Mouse (Mus musculus) liver, embryonic 14.5 days (tissue): ENCODE data around the gene Mettl6. TPM values are rescaled to one million over a fixed set of nuclear protein-coding genes. Genes with fewer than 3 reads are reported as not detected.

ENCODE experiments used
- ATAC-seq: fragments of 200-750 bp; cut with Nextera tagmentation; 2 replicates; pipeline ENCODE4 v1.8.0; 2017; ENCODE audit warnings: moderate number of reproducible peaks, mild to moderate bottlenecking, moderate library complexity; ENCODE audit not compliant: insufficient read depth
- DNase-seq, 3 experiments: peaks; one replicate each; pipeline ENCODE4 v3.0.0-alpha.2; 2012 to 2013; ENCODE audit warnings: low read depth in 3 of 3, low spot score in 3 of 3
- H3K27ac ChIP-seq: fragments of 300-500 bp; sonication (generic); 2 replicates; pipeline ENCODE4 v1.5.1; 2014; ENCODE audit warnings: moderate library complexity, mild to moderate bottlenecking, control low read depth, inconsistent platforms
- H3K27me3 ChIP-seq: fragments of 300-500 bp; sonication (generic); 2 replicates; pipeline ENCODE4 v1.6.1; 2014; ENCODE audit warnings: mild to moderate bottlenecking, low read length, moderate library complexity; ENCODE audit not compliant: control insufficient read depth, insufficient read depth
- H3K36me3 ChIP-seq: fragments of 300-500 bp; sonication (generic); replicated peaks from 2 replicates; pipeline ENCODE4 v1.6.1; 2014; ENCODE audit warnings: low read depth; ENCODE audit not compliant: control insufficient read depth, insufficient read depth
- H3K4me1 ChIP-seq, 2 experiments: fragments of 200-500 bp in 1 of 2; fragments of 300-500 bp in 1 of 2; sonication (generic) in 1 of 2; replicated peaks; 2 replicates each; pipeline ENCODE4 v1.6.1; 2012 to 2014; ENCODE audit warnings: antibody characterized with exemption in 1 of 2, inconsistent platforms in 1 of 2, low read length in 1 of 2; ENCODE audit not compliant: control insufficient read depth in 2 of 2, insufficient read depth in 2 of 2
- H3K4me2 ChIP-seq: fragments of 300-500 bp; sonication (generic); 2 replicates; pipeline ENCODE4 v1.6.1; 2014; ENCODE audit warnings: low read depth, mild to moderate bottlenecking, control low read depth, moderate library complexity
- H3K4me3 ChIP-seq, 2 experiments: fragments of 200-500 bp in 1 of 2; fragments of 300-500 bp in 1 of 2; sonication (generic) in 1 of 2; 2 replicates each; pipeline ENCODE4 v1.5.1; 2012 to 2014; ENCODE audit warnings: low read depth in 2 of 2, low read length in 2 of 2, mild to moderate bottlenecking in 2 of 2, control low read depth in 1 of 2, inconsistent platforms in 1 of 2, moderate library complexity in 1 of 2; ENCODE audit not compliant: insufficient read depth in 1 of 2
- H3K9ac ChIP-seq: fragments of 300-500 bp; sonication (generic); replicated peaks from 2 replicates; pipeline ENCODE4 v1.6.1; 2014; ENCODE audit warnings: mild to moderate bottlenecking, control low read depth, moderate library complexity
- H3K9me3 ChIP-seq: fragments of 300-500 bp; sonication (generic); 2 replicates; pipeline ENCODE4 v1.6.1; 2016; ENCODE audit warnings: low read length, mixed read lengths; ENCODE audit not compliant: control insufficient read depth
- CTCF ChIP-seq: IDR thresholded peaks from 2 replicates; pipeline ENCODE4 v1.5.1; 2016; ENCODE audit warnings: antibody characterized with exemption, low read depth, control low read depth
- EP300 ChIP-seq: IDR thresholded peaks from 2 replicates; pipeline ENCODE4 v1.6.1; 2016; ENCODE audit warnings: antibody characterized with exemption, low read depth
- WGBS: fragments of 180-500 bp; shearing (Covaris S2); extraction: QIAGEN DNeasy Blood & Tissue Kit; methylation state at CpG from one replicate; pipeline ENCODE4 v1.1.7; 2014; ENCODE audit not compliant: insufficient replicate concordance; 5-methylcytosine and 5-hydroxymethylcytosine counted together
- polyA plus RNA-seq, 2 experiments: library from polyadenylated mRNA; depleted of rRNA in 1 of 2; stranded (reverse) in 1 of 2; unstranded in 1 of 2; fragments of >200 nt; fragmentation: Nextera tagmentation in 1 of 2; extraction: Ambion mirVana in 1 of 2; gene quantifications; 2 replicates each; pipeline versions ENCODE4 v1.2.1 to v1.2.3; 2012 to 2014

The Mettl6 gene
- polyA plus RNA-seq, 2 experiments: 9.6 to 28.9 TPM

DNA sequence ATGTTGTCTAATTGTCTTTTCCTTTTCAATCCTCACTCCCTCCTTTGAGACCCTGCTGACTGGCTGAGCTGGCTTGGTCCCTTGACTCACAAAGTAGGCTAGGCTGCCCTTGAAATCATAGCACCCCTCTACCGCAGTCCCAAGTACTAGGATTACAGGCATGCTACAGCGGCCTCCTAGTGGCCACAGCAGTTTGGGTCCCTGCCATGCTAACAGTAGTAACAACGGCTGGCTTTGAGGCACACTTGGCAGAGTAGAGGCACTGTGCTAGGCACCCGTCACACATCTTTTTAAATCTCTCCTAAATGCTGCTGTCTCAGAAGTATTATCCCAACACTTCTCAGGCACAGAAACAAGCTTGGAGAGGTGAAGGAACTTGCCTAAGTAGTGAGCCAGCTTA is 8.4 kb downstream of the Mettl6 start:
- Histone ChIP-seq H3K4me1 (no peaks in the 10 kb centered on the region), H3K4me3 (no peak overlapping the region), H3K9ac (no peak overlapping the region), H3K27me3 (no peaks in the 10 kb centered on the region), H3K27ac (no peak overlapping the region), H3K9me3 (no peaks in the 10 kb centered on the region), H3K4me2 (no peak overlapping the region), H3K36me3 (peaks cover 64% of the 10 kb centered on the region)
- 77% methylated on average over 4 of the region's 4 CpGs for WGBS
- ATAC-seq (no peak), DNase-seq (no peak)
- TF ChIP-seq CTCF: peak; percentile 39; the same call in 1 of the 2 replicates
- no peak for TF ChIP-seq EP300

- ATAC-seq: no peak
- Histone ChIP-seq H3K4me2 (no peak overlapping the region), H3K4me1 (no peaks in the 10 kb centered on the region), H3K27me3 (no peaks in the 10 kb centered on the region), H3K27ac (no peak overlapping the region), H3K36me3 (peaks cover 67% of the 10 kb centered on the region), H3K4me3 (no peak overlapping the region), H3K9ac (no peak overlapping the region), H3K9me3 (no peaks in the 10 kb centered on the region)
- TF ChIP-seq CTCF (no peak), EP300 (no peak)
- WGBS: 69% methylated on average over 5 of the region's 5 CpGs
- no peak for DNase-seq
Observed at GRCm38 (mm10) chr14:31482417-31482816, 12.4 kb downstream of the Mettl6 start.

DNA sequence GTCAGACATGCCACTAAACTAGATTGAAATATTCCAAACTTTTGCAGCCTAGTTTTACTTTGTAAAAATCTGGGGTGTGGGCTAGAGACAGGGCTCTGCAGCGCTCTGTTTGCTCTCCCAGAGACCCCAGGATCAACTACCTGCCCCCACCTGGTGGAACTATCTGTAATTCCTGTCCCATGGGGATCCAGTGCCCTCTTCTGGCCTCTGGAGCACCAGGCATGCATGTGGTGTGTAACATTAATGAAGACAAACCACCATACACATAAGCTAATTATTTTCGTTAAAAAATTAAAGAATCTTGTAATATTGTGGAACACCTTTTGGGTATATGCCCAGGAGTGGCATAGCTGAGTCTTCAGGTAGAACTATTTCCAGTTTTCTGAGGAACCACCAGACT is 21.5 kb downstream of the Mettl6 start:
- Histone ChIP-seq H3K9ac (no peak overlapping the region), H3K4me2 (no peak overlapping the region), H3K36me3 (no peaks in the 10 kb centered on the region), H3K4me3 (no peak overlapping the region), H3K4me1 (no peaks in the 10 kb centered on the region), H3K27me3 (no peaks in the 10 kb centered on the region), H3K27ac (no peak overlapping the region), H3K9me3 (no peaks in the 10 kb centered on the region)
- WGBS: 60% methylated on average over 2 of the region's 2 CpGs
- no peak for DNase-seq
- ATAC-seq: no peak
- TF ChIP-seq CTCF (peak; percentile 33; the same call in 1 of the 2 replicates), EP300 (no peak)

- Histone ChIP-seq H3K9ac (no peak overlapping the region), H3K27ac (no peak overlapping the region), H3K27me3 (no peaks in the 10 kb centered on the region), H3K4me3 (no peak overlapping the region), H3K36me3 (no peaks in the 10 kb centered on the region), H3K9me3 (no peaks in the 10 kb centered on the region), H3K4me2 (no peak overlapping the region), H3K4me1 (no peaks in the 10 kb centered on the region)
- ATAC-seq (no peak), DNase-seq (peak; percentile 49 to 58 (median 52))
- WGBS: under 1% methylated on average over 5 of the region's 5 CpGs
- TF ChIP-seq EP300 (no peak), CTCF (peak; percentile 72)
Observed at GRCm38 (mm10) chr14:31472451-31473061, 22.3 kb downstream of the Mettl6 start.

DNA sequence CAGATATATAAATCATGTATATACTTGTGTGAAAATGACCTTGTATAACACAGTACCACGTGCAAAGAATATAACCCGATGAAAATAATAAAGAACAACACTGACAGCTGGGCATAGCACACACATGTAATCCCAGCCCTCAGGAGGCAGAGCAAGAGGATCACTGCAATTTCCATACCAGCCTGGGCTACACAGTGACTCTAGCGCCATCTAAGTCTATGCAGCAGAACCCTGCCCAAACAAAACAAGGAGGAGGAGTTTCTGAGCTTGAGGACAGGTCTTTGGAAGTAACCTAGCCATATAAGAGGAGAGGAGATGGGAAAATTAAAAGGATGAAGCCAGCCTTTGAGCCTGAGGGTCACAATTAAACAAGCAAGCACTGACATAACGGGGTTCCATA is 25.1 kb downstream of the Mettl6 start:
- 44% methylated on average over 4 of the region's 4 CpGs for WGBS
- Histone ChIP-seq H3K9me3 (no peaks in the 10 kb centered on the region), H3K4me1 (no peaks in the 10 kb centered on the region)

More for the DNA sequence above, 25.1 kb downstream of the Mettl6 start:
- no peak for ATAC-seq
- DNase-seq: no peak
- Histone ChIP-seq H3K9ac (no peak overlapping the region), H3K4me3 (no peak overlapping the region), H3K27me3 (no peaks in the 10 kb centered on the region), H3K27ac (no peak overlapping the region), H3K4me2 (no peak overlapping the region), H3K36me3 (no peaks in the 10 kb centered on the region)
- TF ChIP-seq CTCF: 0 out of 2 replicates have a peak, but pooled peaks have one; percentile 27
- no peak for TF ChIP-seq EP300
